Mouse (Mus musculus) neural tube, embryonic 12.5 days (tissue): ENCODE results near the gene Utp14b. TPM values are rescaled to one million over a fixed set of nuclear protein-coding genes. Genes with fewer than 3 reads are reported as not detected.
A peak's percentile ranks its signal among the peaks of the same experiment; 100 is the strongest.

Experiments used
- ATAC-seq: fragments of 200-750 bp; cut with Nextera tagmentation; 2 replicates; pipeline ENCODE4 v1.8.0; 2017; ENCODE audit warnings: low read depth, mild to moderate bottlenecking, moderate TSS enrichment, moderate library complexity; ENCODE audit not compliant: low FRiP score
- H3K27ac ChIP-seq: fragments of 300-500 bp; sonication (generic); 2 replicates; pipeline ENCODE4 v1.5.1; 2016
- H3K27me3 ChIP-seq: fragments of 300-500 bp; sonication (generic); replicated peaks from 2 replicates; pipeline ENCODE4 v1.6.1; 2016; ENCODE audit warnings: mild to moderate bottlenecking
- H3K36me3 ChIP-seq: fragments of 300-500 bp; sonication (generic); 2 replicates; pipeline ENCODE4 v1.6.1; 2016; ENCODE audit warnings: mild to moderate bottlenecking
- H3K4me1 ChIP-seq: fragments of 300-500 bp; sonication (generic); 2 replicates; pipeline ENCODE4 v1.6.1; 2016
- H3K4me2 ChIP-seq: fragments of 300-500 bp; sonication (generic); replicated peaks from 2 replicates; pipeline ENCODE4 v1.6.1; 2016; ENCODE audit warnings: mild to moderate bottlenecking
- H3K4me3 ChIP-seq: fragments of 300-500 bp; sonication (generic); 2 replicates; pipeline ENCODE4 v1.5.1; 2016
- H3K9ac ChIP-seq: fragments of 300-500 bp; sonication (generic); 2 replicates; pipeline ENCODE4 v1.6.1; 2016; ENCODE audit warnings: mild to moderate bottlenecking
- H3K9me3 ChIP-seq: fragments of 300-500 bp; sonication (generic); 2 replicates; pipeline ENCODE4 v1.6.1; 2016; ENCODE audit warnings: mild to moderate bottlenecking
- WGBS: fragments of 180-500 bp; shearing (Covaris S2); methylation state at CpG from one replicate; pipeline ENCODE4 v1.1.7; 2016; 5-methylcytosine and 5-hydroxymethylcytosine counted together
- polyA plus RNA-seq: library from polyadenylated mRNA; unstranded; fragments of >200 nt; fragmentation: Nextera tagmentation; extraction: Ambion mirVana; gene quantifications from 2 replicates; pipeline ENCODE4 v1.2.1, GENCODE M21; 2016

Gene Utp14b
- polyA plus RNA-seq: 2.7 and 3.5 TPM in 2 replicates

- peak within 1 kb of the TSS; percentile 96 for H3K9ac ChIP-seq
- no peaks in the 10 kb centered on the region for H3K27me3 ChIP-seq
- peaks cover 28% of the 10 kb centered on the region for H3K4me1 ChIP-seq
- peak within 1 kb of the TSS; percentile 96 for H3K27ac ChIP-seq
- under 1% methylated on average over 100 of the region's 104 CpGs for WGBS
- H3K4me2 ChIP-seq: peak within 1 kb of the TSS; percentile 79
- peak within 1 kb of the TSS; percentile 97 for H3K4me3 ChIP-seq
- H3K9me3 ChIP-seq: no peaks in the 10 kb centered on the region
- peak; percentile 100 for ATAC-seq
- no peaks in the 10 kb centered on the region for H3K36me3 ChIP-seq
Observed at GRCm38 (mm10) chr1:78657671-78658440, at the start of gene Utp14b, which contains the start of gene Acsl3. Gene Utp14b (plus strand): TSS chr1:78658038. Gene Acsl3 (plus strand): TSS chr1:78657825.

- ATAC-seq: no peak
- Histone ChIP-seq H3K27ac (no peak overlapping the region), H3K27me3 (no peaks in the 10 kb centered on the region), H3K9me3 (no peaks in the 10 kb centered on the region), H3K4me1 (no peaks in the 10 kb centered on the region), H3K4me2 (no peak overlapping the region), H3K4me3 (no peak overlapping the region), H3K36me3 (no peaks in the 10 kb centered on the region), H3K9ac (no peak overlapping the region)
- 43% methylated on average over 12 of the region's 12 CpGs for WGBS
Observed at GRCm38 (mm10) chr1:78609134-78609907, 48.5 kb upstream of the Utp14b start.

- no peak overlapping the region for H3K27ac ChIP-seq
- H3K4me3 ChIP-seq: no peak overlapping the region
- H3K4me1 ChIP-seq: no peaks in the 10 kb centered on the region
- H3K36me3 ChIP-seq: no peaks in the 10 kb centered on the region
- no peak for ATAC-seq
- H3K9ac ChIP-seq: no peak overlapping the region
- H3K9me3 ChIP-seq: no peaks in the 10 kb centered on the region
- H3K27me3 ChIP-seq: no peaks in the 10 kb centered on the region
- 69% methylated on average over 4 of the region's 4 CpGs for WGBS
- H3K4me2 ChIP-seq: no peak overlapping the region
Observed at GRCm38 (mm10) chr1:78611039-78611438, 46.8 kb upstream of the Utp14b start.

- no peaks in the 10 kb centered on the region for H3K9me3 ChIP-seq
- no peaks in the 10 kb centered on the region for H3K27me3 ChIP-seq
- H3K4me3 ChIP-seq: no peak overlapping the region
- no peak for ATAC-seq
- no peak overlapping the region for H3K9ac ChIP-seq
- no peak overlapping the region for H3K27ac ChIP-seq
- no peak overlapping the region for H3K4me2 ChIP-seq
- no peaks in the 10 kb centered on the region for H3K4me1 ChIP-seq
- H3K36me3 ChIP-seq: no peaks in the 10 kb centered on the region
- 92% methylated on average over 1 of the region's 1 CpGs for WGBS
Observed at GRCm38 (mm10) chr1:78612959-78613358, 44.9 kb upstream of the Utp14b start.

GRCm38 (mm10) chr1:78624352-78624751 is 33.5 kb upstream of the Utp14b start:
- H3K27me3 ChIP-seq: no peaks in the 10 kb centered on the region
- no peaks in the 10 kb centered on the region for H3K4me1 ChIP-seq
- WGBS: 90% methylated on average over 2 of the region's 2 CpGs
- ATAC-seq: no peak
- no peaks in the 10 kb centered on the region for H3K36me3 ChIP-seq
- no peak overlapping the region for H3K4me3 ChIP-seq
- H3K9ac ChIP-seq: no peak overlapping the region
- H3K9me3 ChIP-seq: no peaks in the 10 kb centered on the region
- H3K27ac ChIP-seq: no peak overlapping the region
- no peak overlapping the region for H3K4me2 ChIP-seq

- no peak overlapping the region for H3K4me2 ChIP-seq
- H3K27ac ChIP-seq: no peak overlapping the region
- no peaks in the 10 kb centered on the region for H3K27me3 ChIP-seq
- H3K4me1 ChIP-seq: no peaks in the 10 kb centered on the region
- no peaks in the 10 kb centered on the region for H3K9me3 ChIP-seq
- H3K36me3 ChIP-seq: no peaks in the 10 kb centered on the region
- ATAC-seq: no peak
- H3K9ac ChIP-seq: no peak overlapping the region
- H3K4me3 ChIP-seq: no peak overlapping the region
- 65% methylated on average over 3 of the region's 3 CpGs for WGBS
Observed at GRCm38 (mm10) chr1:78634486-78634885, 23.4 kb upstream of the Utp14b start.

- ATAC-seq: no peak
- H3K4me2 ChIP-seq: no peak overlapping the region
- no peaks in the 10 kb centered on the region for H3K27me3 ChIP-seq
- no peaks in the 10 kb centered on the region for H3K4me1 ChIP-seq
- H3K4me3 ChIP-seq: no peak overlapping the region
- no peak overlapping the region for H3K27ac ChIP-seq
- no peaks in the 10 kb centered on the region for H3K9me3 ChIP-seq
- no peaks in the 10 kb centered on the region for H3K36me3 ChIP-seq
- no peak overlapping the region for H3K9ac ChIP-seq
Observed at GRCm38 (mm10) chr1:78640871-78641270, 17.0 kb upstream of the Utp14b start.

GRCm38 (mm10) chr1:78641791-78642190 is 16.0 kb upstream of the Utp14b start:
- ATAC-seq: no peak
- H3K4me1 ChIP-seq: no peaks in the 10 kb centered on the region
- no peaks in the 10 kb centered on the region for H3K36me3 ChIP-seq
- no peaks in the 10 kb centered on the region for H3K27me3 ChIP-seq
- WGBS: 96% methylated on average over 3 of the region's 3 CpGs
- no peak overlapping the region for H3K4me2 ChIP-seq
- H3K27ac ChIP-seq: no peak overlapping the region
- no peak overlapping the region for H3K4me3 ChIP-seq
- H3K9me3 ChIP-seq: no peaks in the 10 kb centered on the region
- H3K9ac ChIP-seq: no peak overlapping the region

- H3K27me3 ChIP-seq: no peaks in the 10 kb centered on the region
- H3K36me3 ChIP-seq: no peaks in the 10 kb centered on the region
- H3K4me2 ChIP-seq: no peak overlapping the region
- no peak for ATAC-seq
- 83% methylated on average over 2 of the region's 2 CpGs for WGBS
- H3K9ac ChIP-seq: no peak overlapping the region
- no peaks in the 10 kb centered on the region for H3K9me3 ChIP-seq
- H3K4me1 ChIP-seq: no peaks in the 10 kb centered on the region
- H3K4me3 ChIP-seq: no peak overlapping the region
- no peak overlapping the region for H3K27ac ChIP-seq
Observed at GRCm38 (mm10) chr1:78642197-78642596, 15.6 kb upstream of the Utp14b start.

GRCm38 (mm10) chr1:78647317-78647885 is 10.4 kb upstream of the Utp14b start:
- Histone ChIP-seq H3K27ac (no peak overlapping the region), H3K36me3 (no peaks in the 10 kb centered on the region), H3K9ac (no peak overlapping the region), H3K4me2 (no peak overlapping the region), H3K27me3 (no peaks in the 10 kb centered on the region), H3K4me1 (no peaks in the 10 kb centered on the region), H3K4me3 (no peak overlapping the region), H3K9me3 (no peaks in the 10 kb centered on the region)
- WGBS: 48% methylated on average over 8 of the region's 8 CpGs
- no peak for ATAC-seq

GRCm38 (mm10) chr1:78649269-78650061 is 8.4 kb upstream of the Utp14b start:
- Histone ChIP-seq H3K27ac (no peak overlapping the region), H3K9me3 (no peaks in the 10 kb centered on the region), H3K27me3 (no peaks in the 10 kb centered on the region), H3K36me3 (no peaks in the 10 kb centered on the region), H3K4me2 (no peak overlapping the region), H3K4me3 (no peak overlapping the region), H3K9ac (no peak overlapping the region), H3K4me1 (no peaks in the 10 kb centered on the region)
- no peak for ATAC-seq
- 49% methylated on average over 6 of the region's 6 CpGs for WGBS

GRCm38 (mm10) chr1:78656472-78656871 is 1.4 kb upstream of the Utp14b start:
- Histone ChIP-seq H3K36me3 (no peaks in the 10 kb centered on the region), H3K9me3 (no peaks in the 10 kb centered on the region), H3K4me3 (no peak overlapping the region), H3K4me1 (peaks cover 27% of the 10 kb centered on the region), H3K27ac (no peak overlapping the region), H3K4me2 (no peak overlapping the region), H3K27me3 (no peaks in the 10 kb centered on the region), H3K9ac (no peak overlapping the region)
- ATAC-seq: no peak
- 8% methylated on average over 2 of the region's 2 CpGs for whole genome bisulfite sequencing
